Mouse (Mus musculus) T-helper 1 cell (primary cell): ENCODE measurements around the gene Car9.
"Not testable (repeated sequence)": the region's sequence is repeated elsewhere in the genome, so short reads cannot be mapped to it uniquely, and the experiment has no call there.

Source experiments
- in situ Hi-C: fragments of 300-600 bp; cut with MboI, MseI; formaldehyde crosslinking; loops from one replicate; pipeline ENCODE4 v1.15.1; 2025; ENCODE audit warnings: high pct_unique_total_duplicates

Car9 gene

DNA sequence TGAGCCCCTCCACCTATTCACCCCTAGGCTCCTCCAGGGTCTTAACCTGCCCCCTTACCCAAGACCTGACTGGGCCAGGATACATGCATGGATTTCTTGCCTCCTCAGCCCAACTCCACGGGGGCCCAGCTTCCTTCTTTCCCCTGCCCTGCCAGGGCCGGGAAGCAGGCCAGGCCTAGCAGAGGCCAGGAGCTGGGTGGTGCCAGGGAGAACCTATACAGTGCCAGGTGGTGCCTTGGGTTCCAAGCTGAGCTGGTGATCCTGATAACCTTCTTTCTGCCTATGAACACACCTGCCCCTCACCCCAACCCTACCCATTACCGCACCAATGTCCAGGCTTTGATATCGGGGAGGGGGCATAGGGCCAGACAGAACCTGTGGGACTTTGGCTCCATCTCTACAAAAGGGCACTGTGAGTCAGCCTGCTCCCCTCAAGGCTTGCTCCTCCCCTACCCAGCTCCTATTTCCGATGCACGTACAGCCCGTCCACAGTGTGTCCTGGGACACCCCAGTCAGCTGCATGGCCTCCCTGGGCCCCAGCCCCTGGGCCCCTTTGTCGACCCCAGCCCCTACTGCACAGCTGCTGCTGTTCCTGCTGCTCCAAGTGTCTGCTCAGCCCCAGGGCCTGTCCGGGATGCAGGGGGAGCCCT is at the start of gene Car9:
Car9 (plus strand) TSS at position 431 of the 650 bp plus-strand sequence.
- in situ Hi-C loops: no loop called here

DNA sequence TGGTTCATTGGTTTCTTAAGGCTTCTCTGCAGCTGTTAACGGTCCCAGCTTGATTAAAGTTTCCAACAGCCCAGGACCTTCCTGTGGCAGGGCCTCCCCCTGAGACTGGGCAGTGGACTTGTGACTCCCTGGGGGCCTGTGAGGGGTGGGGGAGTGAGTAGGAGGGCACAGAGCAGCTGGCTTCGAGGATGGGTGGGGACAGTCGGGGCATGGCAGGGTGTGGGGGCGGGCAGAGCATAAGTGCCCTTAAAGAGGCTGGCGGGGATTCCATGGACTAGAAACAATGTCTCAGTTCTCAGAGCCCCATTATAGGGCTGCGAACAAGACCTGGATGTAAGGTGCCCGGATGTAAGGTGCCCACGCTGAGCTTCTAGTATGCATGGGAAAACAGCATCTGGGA is 49.6 kb upstream of the Car9 start:
- in situ Hi-C loops: no loop called here

- in situ Hi-C loops: no loop called here
Observed at GRCm38 (mm10) chr4:43463102-43463501, 43.7 kb upstream of the Car9 start.

DNA sequence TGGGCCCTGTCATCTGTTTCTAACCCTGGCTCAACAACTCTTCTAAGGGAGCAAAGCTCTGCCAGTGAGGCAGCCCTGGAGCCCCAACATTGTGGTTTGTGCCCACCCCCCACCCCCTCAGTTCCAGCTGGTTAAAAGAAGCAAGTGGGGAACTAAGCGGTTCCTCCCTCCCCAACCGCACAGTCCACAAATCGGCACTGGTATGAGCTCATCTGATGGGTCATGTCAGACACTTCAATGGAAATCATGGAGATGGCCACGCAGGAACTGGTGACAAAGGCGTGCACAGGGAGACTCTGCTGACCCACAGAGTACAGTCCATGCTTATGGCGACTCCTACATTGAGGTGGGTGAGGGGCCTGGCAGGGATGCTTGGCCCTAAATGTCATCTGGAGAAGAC is 40.8 kb upstream of the Car9 start:
- in situ Hi-C loops: no loop called here

- in situ Hi-C loops: no loop called here
Observed at GRCm38 (mm10) chr4:43466872-43467271, 39.9 kb upstream of the Car9 start.

DNA sequence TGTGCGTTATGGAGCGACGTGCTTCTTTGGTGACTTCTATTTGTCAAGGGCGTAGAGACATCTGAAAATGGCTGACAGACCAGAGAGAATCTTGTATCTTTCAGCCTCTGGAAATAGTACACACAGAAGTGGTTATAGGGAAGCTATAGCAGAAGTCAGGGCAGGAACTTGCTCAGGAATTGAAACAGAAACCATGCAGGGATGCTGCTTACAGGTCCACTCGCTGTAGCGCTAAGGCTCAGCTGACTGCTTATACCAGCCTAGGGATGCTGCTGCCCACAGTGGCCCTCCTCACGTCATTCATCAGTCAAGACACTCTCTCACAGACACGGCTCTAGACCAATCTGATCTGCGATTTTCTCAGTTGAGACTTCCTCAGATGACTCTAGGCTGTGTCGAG is 36.5 kb upstream of the Car9 start:
- in situ Hi-C loops: no loop called here

DNA sequence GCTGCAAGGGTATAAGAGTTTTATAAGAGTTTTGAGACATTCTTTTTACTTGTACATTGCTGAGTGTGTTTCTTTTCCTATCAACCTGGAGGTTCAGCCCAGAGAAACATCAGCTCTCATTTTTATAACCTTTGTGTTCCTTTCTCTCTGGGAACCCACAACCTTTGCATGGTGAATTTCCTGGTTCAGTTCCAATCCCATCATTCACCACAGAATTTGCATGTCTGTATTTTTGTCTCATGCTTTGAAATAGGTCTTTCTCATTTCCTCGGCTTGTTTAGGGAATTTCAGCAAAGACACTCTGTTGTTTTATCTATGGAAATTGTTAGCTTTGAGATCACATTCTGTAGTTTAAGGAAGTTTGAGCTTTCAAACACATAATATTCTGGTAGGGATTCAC is 33.1 kb upstream of the Car9 start:
- in situ Hi-C loops: no loop called here

DNA sequence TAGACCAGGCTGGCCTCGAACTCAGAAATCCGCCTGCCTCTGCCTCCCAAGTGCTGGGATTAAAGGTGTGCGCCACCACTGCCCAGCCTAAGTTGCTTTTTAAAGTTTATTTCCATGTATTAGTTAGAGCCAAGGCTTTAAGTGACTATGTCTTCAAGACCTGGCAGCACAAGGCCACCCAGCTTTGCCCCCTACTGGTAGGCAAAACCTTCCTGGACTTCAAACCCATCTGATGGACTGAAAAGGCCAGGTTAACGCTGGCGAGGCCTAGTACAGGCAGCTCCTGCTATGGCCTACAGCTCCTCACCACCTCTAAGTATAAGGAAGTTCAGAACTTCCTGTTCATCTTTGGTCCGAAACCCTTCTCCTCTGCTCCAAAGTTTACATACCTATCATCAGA is 30.2 kb upstream of the Car9 start:
- in situ Hi-C loops: no loop called here

GRCm38 (mm10) chr4:43477857-43478533 is 28.8 kb upstream of the Car9 start:
- in situ Hi-C loops: no loop called here

DNA sequence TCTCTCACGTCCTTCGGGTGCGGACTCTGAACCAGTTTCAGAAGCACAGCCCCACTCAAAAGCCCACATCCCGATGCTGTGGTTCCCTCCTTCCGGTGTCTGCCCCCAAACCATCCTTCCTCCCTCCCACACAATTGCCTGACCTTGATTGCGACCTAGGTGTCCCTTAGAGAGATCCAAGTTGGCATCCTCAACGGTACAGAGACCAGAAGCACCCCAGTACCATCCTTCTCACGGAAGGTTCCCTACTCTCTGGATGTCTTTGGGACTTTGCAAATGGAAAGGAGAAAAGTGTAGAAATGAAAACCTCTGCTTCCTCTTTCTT is 28.3 kb upstream of the Car9 start:
- in situ Hi-C loops: no loop called here

DNA sequence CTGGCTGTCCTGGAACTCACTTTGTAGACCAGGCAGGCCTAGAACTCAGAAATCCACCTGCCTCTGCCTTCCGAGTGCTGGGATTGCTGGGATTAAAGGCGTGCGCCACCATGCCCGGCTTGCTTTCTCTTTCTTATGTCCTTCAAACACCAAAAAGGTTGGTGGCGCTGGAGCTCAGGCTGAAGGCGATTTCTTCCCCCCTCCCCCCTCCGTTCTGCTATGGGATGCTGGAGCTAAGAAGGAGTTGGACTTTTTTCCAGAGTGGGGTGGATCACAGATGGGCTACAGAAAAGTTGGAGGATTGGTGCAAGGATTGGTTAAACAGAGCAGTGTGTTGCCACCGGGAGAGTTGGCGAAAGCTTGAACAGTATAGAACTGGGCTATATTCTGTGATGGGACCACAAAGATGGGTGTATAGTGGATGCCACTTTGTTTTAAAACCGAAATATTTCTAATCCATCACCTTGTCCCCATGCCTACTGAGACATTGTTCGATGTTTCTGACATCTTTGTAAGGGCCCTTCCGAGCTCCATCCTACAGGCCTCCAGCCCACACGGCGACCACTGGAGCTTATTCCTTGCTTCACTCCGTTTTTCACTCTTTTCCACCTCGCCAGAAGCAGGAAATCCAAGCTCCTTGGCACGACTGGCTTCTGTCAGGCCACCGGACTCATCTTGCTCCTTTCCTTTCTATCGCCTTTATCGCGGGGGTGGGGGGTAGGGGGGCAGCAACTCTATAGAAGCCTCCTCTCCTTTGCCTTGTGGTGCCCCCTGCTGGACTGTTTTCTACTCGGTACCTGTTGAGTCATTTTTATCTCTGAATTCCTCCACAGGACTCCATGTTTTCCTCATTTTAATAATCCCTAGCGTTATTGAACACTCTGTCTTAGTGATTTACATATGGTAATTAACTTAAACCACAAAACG is 27.6 kb upstream of the Car9 start:
- in situ Hi-C loops: no loop called here

- in situ Hi-C loops: loop anchor here (5.0 kb wide), 1 partner anchor 39 kb away; the partner anchor contains the start of gene Tesk1
Observed at GRCm38 (mm10) chr4:43480985-43481384, 25.8 kb upstream of the Car9 start.

DNA sequence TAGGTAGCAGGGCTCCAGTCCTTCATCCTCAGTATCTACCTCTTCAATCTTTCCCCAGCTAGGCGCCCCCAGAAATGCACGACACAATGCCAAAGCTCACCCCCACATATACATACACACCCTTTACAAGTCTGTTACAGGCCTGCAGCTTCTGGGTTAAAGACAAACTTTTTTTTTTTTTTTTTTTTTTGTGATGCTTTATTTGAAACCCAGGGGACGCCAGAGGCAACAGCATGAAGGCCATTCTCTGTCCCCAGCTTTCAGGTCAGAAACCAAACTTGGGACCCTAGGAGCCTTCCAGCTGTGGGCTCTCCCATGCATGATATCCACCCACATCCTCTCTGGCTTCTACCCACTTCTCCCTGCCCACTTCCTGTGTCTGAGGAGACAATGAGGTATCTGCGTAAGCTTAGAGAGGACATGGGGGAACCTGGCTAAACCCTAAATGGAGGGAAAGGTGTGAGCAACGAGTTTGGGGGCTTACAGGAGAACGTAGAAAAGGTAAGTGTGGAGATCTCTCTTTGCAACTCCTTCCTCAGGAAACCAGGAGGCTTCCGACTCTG is 24.8 kb upstream of the Car9 start:
- in situ Hi-C loops: loop anchor here (5.0 kb wide), 1 partner anchor 40 kb away; the partner anchor contains the start of gene Tesk1

GRCm38 (mm10) chr4:43482591-43482990 is 24.2 kb upstream of the Car9 start:
- in situ Hi-C loops: loop anchor here (5.0 kb wide), 1 partner anchor 40 kb away; the partner anchor contains the start of gene Tesk1

DNA sequence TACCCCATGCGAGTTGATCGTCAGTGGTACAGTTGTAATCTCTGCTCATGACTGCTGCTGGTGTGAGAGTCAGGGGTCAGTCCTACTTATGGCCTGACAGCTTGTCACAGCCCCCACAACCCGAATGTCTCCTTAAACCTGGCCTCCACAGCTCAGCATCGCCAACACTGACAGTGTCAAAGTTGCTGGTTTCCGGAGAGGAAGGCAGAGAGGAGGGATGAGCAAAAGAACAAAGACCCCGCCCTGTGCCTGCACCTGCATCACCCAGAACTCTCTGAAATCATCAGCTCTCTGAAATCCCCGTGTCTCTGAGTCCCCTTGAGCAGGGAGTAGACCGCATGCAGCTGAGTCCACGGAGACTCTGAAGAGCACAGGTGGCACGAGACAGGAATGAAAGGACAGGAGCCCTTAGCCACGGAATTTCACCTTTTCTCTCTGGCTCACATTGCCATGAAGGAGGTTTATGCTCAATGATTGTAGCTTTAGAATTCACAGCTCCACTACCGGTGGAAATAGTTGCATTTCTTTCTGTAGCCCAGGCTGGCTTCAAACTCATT is 23.2 kb upstream of the Car9 start, which contains the start of gene Sit1:
Sit1 (minus strand) TSS at position 200 of the 557 bp plus-strand sequence.
- in situ Hi-C loops: loop anchor here (5.0 kb wide), 1 partner anchor 41 kb away; the partner anchor contains the start of gene Tesk1

DNA sequence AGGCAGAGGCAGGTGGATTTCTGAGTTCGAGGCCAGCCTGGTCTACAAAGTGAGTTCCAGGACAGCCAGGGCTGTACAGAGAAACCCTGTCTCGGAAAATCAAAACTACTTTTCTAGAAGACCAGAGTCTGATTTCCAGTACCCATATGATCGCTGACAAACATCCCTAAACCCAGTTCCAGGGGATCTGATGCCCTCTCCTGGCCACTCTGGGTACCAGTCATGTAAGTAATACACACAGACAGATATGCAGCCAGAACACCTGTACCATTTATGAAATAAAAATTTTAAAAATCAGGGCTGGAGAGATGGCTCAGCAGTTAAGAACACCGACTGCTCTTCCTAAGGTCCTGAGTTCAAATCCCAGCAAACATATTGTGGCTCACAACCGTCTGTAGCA is 21.1 kb upstream of the Car9 start:
- in situ Hi-C loops: not testable (repeated sequence)

DNA sequence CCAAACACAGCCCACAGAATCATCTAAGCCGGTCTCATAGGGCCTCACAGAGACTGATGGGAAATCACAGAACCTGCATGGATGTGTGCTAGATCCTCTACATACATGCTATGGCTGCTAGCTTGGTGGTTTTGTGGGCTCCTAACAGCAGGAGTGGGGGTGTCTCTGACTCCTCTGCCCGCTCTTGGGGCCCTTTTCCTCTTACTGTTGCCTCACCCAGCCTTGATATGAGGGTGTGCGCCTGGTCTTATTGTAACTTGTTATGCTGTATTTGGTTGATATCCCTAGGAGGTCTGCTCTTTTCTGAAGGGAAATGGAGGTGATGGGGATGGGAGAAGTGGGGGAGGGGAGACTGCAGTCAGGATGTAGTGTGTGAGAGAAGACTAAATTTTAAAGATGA is 17.2 kb upstream of the Car9 start:
- in situ Hi-C loops: loop anchor here (10.0 kb wide), 1 partner anchor 445 kb away; the partner anchor contains the start of gene Fam214b

DNA sequence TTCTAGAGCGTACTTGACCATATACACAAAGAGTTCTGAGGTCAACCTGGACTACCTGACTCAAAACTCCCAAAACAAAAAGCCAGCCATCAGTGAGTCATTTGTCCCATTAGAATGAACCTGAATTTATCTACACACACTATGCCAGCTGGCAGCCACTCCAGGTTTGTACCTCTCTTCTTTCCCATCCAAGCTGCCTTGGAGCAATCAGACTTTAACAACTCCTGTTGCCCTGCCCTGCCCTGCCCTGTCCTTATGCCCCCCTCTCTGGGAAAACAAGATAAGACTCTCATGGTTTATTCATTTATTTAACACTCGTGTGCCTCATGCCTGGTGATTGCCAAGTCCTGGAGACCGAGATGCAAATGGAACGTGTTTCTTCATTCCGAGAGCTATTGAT is 16.0 kb upstream of the Car9 start:
- in situ Hi-C loops: loop anchor here (10.0 kb wide), 1 partner anchor 446 kb away; the partner anchor contains the start of gene Fam214b

- in situ Hi-C loops: loop anchor here (10.0 kb wide), 1 partner anchor 447 kb away; the partner anchor contains the start of gene Fam214b
Observed at GRCm38 (mm10) chr4:43492101-43492820, 14.5 kb upstream of the Car9 start.

DNA sequence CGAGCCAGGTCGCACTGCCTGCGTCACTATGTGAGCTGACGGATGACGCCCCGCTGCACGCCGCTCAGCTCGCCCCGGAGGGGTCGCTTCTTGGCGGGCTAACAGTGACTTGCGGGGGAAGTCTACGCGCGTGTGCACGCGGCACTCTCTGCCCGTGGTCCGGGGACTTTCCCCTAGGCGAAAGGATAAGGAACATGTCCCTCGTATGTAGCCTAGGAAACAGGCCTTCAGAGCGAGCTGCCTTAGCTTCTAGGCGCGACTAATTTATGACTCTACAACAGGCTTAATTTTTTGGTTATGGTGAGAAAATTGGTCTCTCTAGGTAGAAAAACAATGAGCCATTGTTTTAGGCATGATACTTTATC is 14.0 kb upstream of the Car9 start, which contains the start of gene Ccdc107:
Ccdc107 (plus strand) TSS at position 80 of the 365 bp plus-strand sequence.
- in situ Hi-C loops: loop anchor here (10.0 kb wide), 1 partner anchor 448 kb away; the partner anchor contains the start of gene Fam214b
